Mouse (Mus musculus) intestine, embryonic 14.5 days (tissue): ENCODE results near the gene Chmp4b. TPM values are rescaled to one million over a fixed set of nuclear protein-coding genes. Genes with fewer than 3 reads are reported as not detected.

Experiments used
- ATAC-seq: fragments of 200-750 bp; cut with Nextera tagmentation; replicated peaks from 2 replicates; pipeline ENCODE4 v1.8.0; 2017; ENCODE audit warnings: low read depth, moderate number of reproducible peaks, moderate TSS enrichment, moderate library complexity; ENCODE audit not compliant: low FRiP score, low TSS enrichment
- DNase-seq: peaks from one replicate; pipeline ENCODE4 v3.0.0-alpha.2; 2018; ENCODE audit warnings: low spot score
- H3K27ac ChIP-seq: fragments of 300-500 bp; sonication (generic); 2 replicates; pipeline ENCODE4 v1.5.1; 2014; ENCODE audit warnings: low read depth, mild to moderate bottlenecking, control low read depth
- H3K27me3 ChIP-seq: fragments of 300-500 bp; sonication (generic); replicated peaks from 2 replicates; pipeline ENCODE4 v1.6.1; 2014; ENCODE audit warnings: low read length, control low read depth; ENCODE audit not compliant: control insufficient read depth, insufficient read depth
- H3K36me3 ChIP-seq: fragments of 300-500 bp; sonication (generic); 2 replicates; pipeline ENCODE4 v1.6.1; 2014; ENCODE audit warnings: low read length, control low read depth; ENCODE audit not compliant: control insufficient read depth, insufficient read depth
- H3K4me1 ChIP-seq: fragments of 300-500 bp; sonication (generic); replicated peaks from 2 replicates; pipeline ENCODE4 v1.6.1; 2014; ENCODE audit warnings: low read length, control low read depth, mixed read lengths; ENCODE audit not compliant: control insufficient read depth, insufficient read depth
- H3K4me2 ChIP-seq: fragments of 300-500 bp; sonication (generic); 2 replicates; pipeline ENCODE4 v1.6.1; 2014; ENCODE audit warnings: low read length
- H3K4me3 ChIP-seq: fragments of 300-500 bp; sonication (generic); 2 replicates; pipeline ENCODE4 v1.5.1; 2014; ENCODE audit warnings: low read depth, low read length, control low read depth, mixed read lengths
- H3K9ac ChIP-seq: fragments of 300-500 bp; sonication (generic); 2 replicates; pipeline ENCODE4 v1.6.1; 2014; ENCODE audit warnings: mild to moderate bottlenecking, low read length
- H3K9me3 ChIP-seq: fragments of 300-500 bp; sonication (generic); 2 replicates; pipeline ENCODE4 v1.6.1; 2016; ENCODE audit warnings: low read length, control low read depth; ENCODE audit not compliant: control insufficient read depth
- WGBS: fragments of 180-500 bp; shearing (Covaris S2); extraction: QIAGEN DNeasy Blood & Tissue Kit; methylation state at CpG from one replicate; pipeline ENCODE4 v1.1.7; 2014; 5-methylcytosine and 5-hydroxymethylcytosine counted together
- polyA plus RNA-seq: library from polyadenylated mRNA; unstranded; fragments of >200 nt; fragmentation: Nextera tagmentation; extraction: Ambion mirVana; gene quantifications from 2 replicates; pipeline ENCODE4 v1.2.1, GENCODE M21; 2014

Chmp4b gene
- polyA plus RNA-seq, result 15.5 and 15.8 TPM in 2 replicates

- H3K27me3 ChIP-seq, result no peaks in the 10 kb centered on the region
- no peaks in the 10 kb centered on the region for H3K36me3 ChIP-seq
- H3K9ac ChIP-seq, result no peak within 1 kb of the TSS
- H3K9me3 ChIP-seq, result no peaks in the 10 kb centered on the region
- peaks cover 7% of the 10 kb centered on the region; the same call in 1 of the 2 replicates for H3K4me1 ChIP-seq
- DNase-seq (peak; percentile 79), ATAC-seq (peak; percentile 77)
- no peak within 1 kb of the TSS for H3K4me3 ChIP-seq
- WGBS, result 44% methylated on average over 8 of the region's 8 CpGs
- H3K27ac ChIP-seq, result peak within 1 kb of the TSS; percentile 82
- peak within 1 kb of the TSS; percentile 25 for H3K4me2 ChIP-seq
Measured at GRCm38 (mm10) chr2:154651363-154651762, at the start of gene Chmp4b. TSS of gene Chmp4b (plus strand) at chr2:154651705.

GRCm38 (mm10) chr2:154603007-154603637 lies 48.4 kb upstream of the Chmp4b start:
- H3K4me2 ChIP-seq, result peak overlapping the region; percentile 66
- H3K36me3 ChIP-seq, result no peaks in the 10 kb centered on the region
- no peaks in the 10 kb centered on the region for H3K27me3 ChIP-seq
- peak overlapping the region; percentile 48; the same call in 1 of the 2 replicates for H3K27ac ChIP-seq
- peak overlapping the region; percentile 74 for H3K9ac ChIP-seq
- peaks cover 12% of the 10 kb centered on the region for H3K4me1 ChIP-seq
- peak overlapping the region; percentile 66 for H3K4me3 ChIP-seq
- ATAC-seq (no peak; the same call in 1 of the 2 replicates), DNase-seq (no peak)
- 12% methylated on average over 22 of the region's 22 CpGs for WGBS
- H3K9me3 ChIP-seq, result no peaks in the 10 kb centered on the region

- WGBS, result 0% methylated on average over 13 of the region's 13 CpGs
- peaks cover 12% of the 10 kb centered on the region for H3K4me1 ChIP-seq
- no peaks in the 10 kb centered on the region for H3K9me3 ChIP-seq
- peak; percentile 100 for ATAC-seq
- H3K4me3 ChIP-seq, result peak within 1 kb of the TSS; percentile 66
- H3K9ac ChIP-seq, result peak within 1 kb of the TSS; percentile 74
- no peaks in the 10 kb centered on the region for H3K27me3 ChIP-seq
- H3K4me2 ChIP-seq, result peak within 1 kb of the TSS; percentile 66
- no peaks in the 10 kb centered on the region for H3K36me3 ChIP-seq
- peak; percentile 99 for DNase-seq
- peak within 1 kb of the TSS; percentile 48; the same call in 1 of the 2 replicates for H3K27ac ChIP-seq
Measured at GRCm38 (mm10) chr2:154603638-154604153, 47.8 kb upstream of the Chmp4b start, which contains the start of gene Pxmp4. TSS of gene Pxmp4 (minus strand) at chr2:154603708.

GRCm38 (mm10) chr2:154604156-154604555 lies 47.3 kb upstream of the Chmp4b start:
- H3K4me1 ChIP-seq, result peaks cover 12% of the 10 kb centered on the region
- no peak overlapping the region for H3K27ac ChIP-seq
- DNase-seq, result no peak
- peak overlapping the region; percentile 66 for H3K4me2 ChIP-seq
- no peak for ATAC-seq
- H3K9ac ChIP-seq, result no peak overlapping the region
- 38% methylated on average over 7 of the region's 7 CpGs for WGBS
- peak overlapping the region; percentile 66 for H3K4me3 ChIP-seq
- H3K36me3 ChIP-seq, result no peaks in the 10 kb centered on the region
- no peaks in the 10 kb centered on the region for H3K9me3 ChIP-seq
- no peaks in the 10 kb centered on the region for H3K27me3 ChIP-seq

GRCm38 (mm10) chr2:154606965-154607364 lies 44.5 kb upstream of the Chmp4b start:
- ATAC-seq, result no peak
- H3K27ac ChIP-seq, result no peak overlapping the region
- 87% methylated on average over 1 of the region's 1 CpGs for WGBS
- no peak for DNase-seq
- no peak overlapping the region for H3K9ac ChIP-seq
- no peak overlapping the region for H3K4me3 ChIP-seq
- H3K27me3 ChIP-seq, result no peaks in the 10 kb centered on the region
- H3K4me2 ChIP-seq, result no peak overlapping the region
- peaks cover 12% of the 10 kb centered on the region for H3K4me1 ChIP-seq
- no peaks in the 10 kb centered on the region for H3K9me3 ChIP-seq
- H3K36me3 ChIP-seq, result no peaks in the 10 kb centered on the region

- H3K9ac ChIP-seq, result no peak overlapping the region
- peaks cover 9% of the 10 kb centered on the region for H3K4me1 ChIP-seq
- DNase-seq (no peak), ATAC-seq (no peak)
- no peak overlapping the region for H3K4me3 ChIP-seq
- no peaks in the 10 kb centered on the region for H3K27me3 ChIP-seq
- H3K4me2 ChIP-seq, result no peak overlapping the region
- no peaks in the 10 kb centered on the region for H3K9me3 ChIP-seq
- WGBS, result 69% methylated on average over 10 of the region's 10 CpGs
- no peak overlapping the region for H3K27ac ChIP-seq
- no peaks in the 10 kb centered on the region for H3K36me3 ChIP-seq
Measured at GRCm38 (mm10) chr2:154609050-154609767, 42.3 kb upstream of the Chmp4b start.

- Histone ChIP-seq H3K9me3 (no peaks in the 10 kb centered on the region), H3K9ac (peak within 1 kb of the TSS; percentile 85), H3K36me3 (no peaks in the 10 kb centered on the region), H3K27me3 (no peaks in the 10 kb centered on the region), H3K4me2 (peak within 1 kb of the TSS; percentile 75), H3K4me1 (peaks cover 6% of the 10 kb centered on the region), H3K4me3 (peak within 1 kb of the TSS; percentile 51), H3K27ac (peak within 1 kb of the TSS; percentile 97)
- peak; percentile 94 for DNase-seq
- WGBS, result under 1% methylated on average over 82 of the region's 98 CpGs
- ATAC-seq, result peak; percentile 96
Measured at GRCm38 (mm10) chr2:154613118-154614115, 38.1 kb upstream of the Chmp4b start, which contains the start of the genes Zfp341 and 4930519P11Rik. TSS of gene Zfp341 (plus strand) at chr2:154613297. TSS of gene 4930519P11Rik (minus strand) at chr2:154613437.
